In the genomic region with DNA sequence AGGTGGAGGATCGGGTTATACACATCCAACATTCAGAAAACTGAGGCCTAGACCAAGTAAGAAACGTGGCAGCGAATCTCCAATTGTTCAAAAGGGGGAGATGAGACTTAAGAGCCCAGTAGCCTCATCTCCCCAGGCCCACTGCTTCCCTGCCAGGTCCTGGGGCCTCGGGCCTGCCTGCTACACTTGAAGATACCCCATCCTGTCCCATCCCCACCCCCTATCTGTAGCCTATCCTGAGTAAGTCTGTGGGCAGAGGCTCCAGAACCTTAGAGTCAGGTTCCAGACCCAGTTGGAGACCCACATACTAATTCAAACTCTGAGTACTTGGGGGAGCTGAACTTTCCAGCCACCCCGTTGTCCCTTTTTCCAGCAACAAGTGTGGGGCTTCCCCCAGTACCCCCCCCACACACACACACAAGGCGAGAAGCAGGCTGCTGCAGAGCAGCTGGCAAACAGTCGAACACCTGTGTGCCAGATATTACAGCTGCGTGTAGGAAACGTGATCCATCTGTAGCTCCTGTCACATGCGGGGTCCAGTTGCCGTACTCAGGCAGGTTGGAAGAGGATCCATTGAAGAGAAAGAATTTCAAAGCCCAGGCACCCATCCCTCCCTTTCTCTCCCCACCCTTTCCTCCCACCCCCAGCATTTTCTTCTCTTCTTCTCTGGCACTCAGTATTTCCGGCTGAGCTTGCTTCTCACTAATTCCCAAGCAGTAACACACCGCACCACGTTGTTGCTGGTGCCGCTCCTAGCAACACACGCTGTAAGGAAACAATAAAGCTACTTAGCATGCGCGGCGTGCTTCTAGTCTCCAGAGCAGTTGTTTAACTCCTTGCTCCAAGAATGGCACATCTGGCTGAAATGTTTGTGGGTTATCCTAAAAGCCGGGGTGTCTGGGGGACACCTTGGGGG, we compare ENCODE assay signal across 10 mouse cellular contexts.
DNase-seq lines count a peak whose midpoint lies in the region; ATAC-seq lines count a peak whose summit lies in the region.
"Had no signal": no experiment of that assay in that cellular context is flagged by ENCODE, and none has a peak within 500 bp of the region (broad histone marks: within the 10 kb centered on the region; RNA-seq: fewer than 3 reads in every experiment).

No protein-coding gene starts in this region.

- 18% methylated on average over 20 of the region's 20 CpGs for WGBS in forebrain, embryonic 12.5 days
- WGBS in limb, embryonic 15.5 days = 21% methylated on average over 20 of the region's 20 CpGs
- WGBS in heart, embryonic 11.5 days (ENCODE audit: insufficient replicate concordance) = 56% methylated on average over 20 of the region's 20 CpGs

- H3K4me3 ChIP-seq in forebrain, embryonic 12.5 days (replicated peaks) = no peak overlapping the region; the same call in 1 of the 2 replicates
- H3K4me3 ChIP-seq in limb, embryonic 15.5 days = no peak overlapping the region
- no peak overlapping the region for H3K4me3 ChIP-seq in heart, embryonic 11.5 days (ENCODE audit: low read depth, low read length)
- H3K4me3 ChIP-seq: lung, embryonic 15.5 days had no signal

- DNase-seq in layer of hippocampus, adult 18-20 months (ENCODE audit: low spot score in 2 of 2) = peak; percentile 7 to 26
- no peak for DNase-seq in layer of hippocampus, adult 11-12 months (ENCODE audit: low spot score)
- peak; percentile 49 for DNase-seq in skeletal muscle tissue, adult 2 months (ENCODE audit: low read depth, low spot score)
- no peak for DNase-seq in spleen, postnatal 36 days (ENCODE audit: low spot score in 2 of 2)

- H3K9me3 ChIP-seq in forebrain, embryonic 12.5 days = no peaks in the 10 kb centered on the region
- H3K9me3 ChIP-seq in limb, embryonic 15.5 days = no peaks in the 10 kb centered on the region
- no peaks in the 10 kb centered on the region for H3K9me3 ChIP-seq in heart, embryonic 11.5 days (replicated peaks; ENCODE audit: control insufficient read depth, low read length)
- H3K9me3 ChIP-seq: lung, embryonic 15.5 days had no signal

- H3K9ac ChIP-seq in forebrain, embryonic 12.5 days = no peak overlapping the region
- H3K9ac ChIP-seq in limb, embryonic 15.5 days = no peak overlapping the region
- H3K9ac ChIP-seq in heart, embryonic 11.5 days (ENCODE audit: low read depth, low read length) = no peak overlapping the region
- H3K9ac ChIP-seq: lung, embryonic 15.5 days had no signal

- H3K27ac ChIP-seq in forebrain, embryonic 12.5 days = peak overlapping the region; percentile 56; the same call in 1 of the 2 replicates
- peak overlapping the region; percentile 27; the same call in 1 of the 2 replicates for H3K27ac ChIP-seq in limb, embryonic 15.5 days
- H3K27ac ChIP-seq in heart, embryonic 11.5 days (ENCODE audit: low read depth, low read length) = no peak overlapping the region
- H3K27ac ChIP-seq: lung, embryonic 15.5 days had no signal

- peaks cover 24% of the 10 kb centered on the region for H3K4me1 ChIP-seq in forebrain, embryonic 12.5 days
- H3K4me1 ChIP-seq in limb, embryonic 15.5 days = peaks cover 18% of the 10 kb centered on the region
- H3K4me1 ChIP-seq in heart, embryonic 11.5 days (ENCODE audit: control insufficient read depth, insufficient read depth, low read length) = no peaks in the 10 kb centered on the region

- no peaks in the 10 kb centered on the region for H3K27me3 ChIP-seq in forebrain, embryonic 12.5 days
- H3K27me3 ChIP-seq in limb, embryonic 15.5 days = no peaks in the 10 kb centered on the region
- no peaks in the 10 kb centered on the region for H3K27me3 ChIP-seq in heart, embryonic 11.5 days (ENCODE audit: control insufficient read depth, insufficient read depth, low read length)
- H3K27me3 ChIP-seq: lung, embryonic 15.5 days had no signal

- H3K36me3 ChIP-seq in forebrain, embryonic 12.5 days (replicated peaks) = no peaks in the 10 kb centered on the region
- no peaks in the 10 kb centered on the region for H3K36me3 ChIP-seq in limb, embryonic 15.5 days
- H3K36me3 ChIP-seq in heart, embryonic 11.5 days (ENCODE audit: control insufficient read depth, insufficient read depth, low read length) = no peaks in the 10 kb centered on the region
- H3K36me3 ChIP-seq: G1E; lung, embryonic 15.5 days had no signal

- peak; percentile 81 for ATAC-seq in forebrain, embryonic 12.5 days (ENCODE audit: low FRiP score)
- peak; percentile 42; the same call in 1 of the 2 replicates for ATAC-seq in limb, embryonic 15.5 days (ENCODE audit: insufficient number of reproducible peaks, low FRiP score, low TSS enrichment, low read depth)
- no peak for ATAC-seq in megakaryocyte-erythroid progenitor cell, adult 5-6 weeks (replicated peaks; ENCODE audit: low FRiP score, low TSS enrichment, poor library complexity, severe bottlenecking)
- no peak for ATAC-seq in heart, embryonic 11.5 days (replicated peaks; ENCODE audit: insufficient number of reproducible peaks, low FRiP score, low TSS enrichment)

- H3K4me2 ChIP-seq in forebrain, embryonic 12.5 days = peak overlapping the region; percentile 49
- peak overlapping the region; percentile 37 for H3K4me2 ChIP-seq in limb, embryonic 15.5 days
- no peak overlapping the region for H3K4me2 ChIP-seq in heart, embryonic 11.5 days
- H3K4me2 ChIP-seq: lung, embryonic 15.5 days had no signal

Comparison
In these comparisons a context has a peak if more than half of its experiments do, and no peak if none do; other contexts are left out.
1. DNase-seq: peak in layer of hippocampus, adult 18-20 months (2 of 2) and skeletal muscle tissue, adult 2 months (single experiment); none in layer of hippocampus, adult 11-12 months (single experiment) and spleen, postnatal 36 days (0 of 2).
2. ATAC-seq: peak in forebrain, embryonic 12.5 days (single experiment) and limb, embryonic 15.5 days (single experiment); none in megakaryocyte-erythroid progenitor cell, adult 5-6 weeks (single experiment) and heart, embryonic 11.5 days (single experiment).